Mouse (Mus musculus): ENCODE measurements around the gene Fmod. TPM values are rescaled to one million over a fixed set of nuclear protein-coding genes. Genes with fewer than 3 reads are reported as not detected.

Fmod gene
- total and polyA plus RNA-seq, 2 experiments from 2014 or later: 16.3 to 21.8 TPM

DNA sequence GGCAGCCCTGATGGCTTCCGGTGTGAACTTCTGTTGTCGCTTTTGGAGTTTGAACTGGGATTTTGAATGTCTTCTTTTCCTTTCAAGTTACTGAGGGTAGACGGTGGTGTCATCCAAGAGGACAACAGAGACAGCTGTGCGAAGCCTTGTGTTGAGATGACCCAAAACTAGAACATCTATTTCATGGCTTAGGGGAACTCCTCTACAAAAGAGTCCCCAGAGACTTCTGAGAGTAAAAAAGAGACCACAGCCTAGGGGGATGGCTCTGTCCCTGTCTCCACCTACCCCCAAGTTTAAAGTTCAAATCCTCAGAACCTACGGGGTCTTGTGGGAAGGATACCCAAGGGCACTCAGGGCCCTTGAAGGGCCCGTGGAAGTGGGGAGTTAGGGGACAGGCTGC, 7.8 kb downstream of the Fmod start:
- Histone ChIP-seq H3K27ac (no peak overlapping the region), H3K27me3 (ENCODE audit: insufficient read depth, low read length) (no peaks in the 10 kb centered on the region), H3K36me3 (ENCODE audit: insufficient read depth, low read length) (no peaks in the 10 kb centered on the region), H3K4me2 (ENCODE audit: low read depth, low read length) (no peak overlapping the region), H3K9ac (replicated peaks; ENCODE audit: low read length) (no peak overlapping the region), H3K4me1 (ENCODE audit: insufficient read depth, low read length) (peaks cover 4% of the 10 kb centered on the region), H3K9me3 (ENCODE audit: low read length) (no peaks in the 10 kb centered on the region), H3K4me3 (ENCODE audit: low read length) (no peak overlapping the region)
- WGBS: 92% methylated on average over 6 of the region's 6 CpGs
- ATAC-seq: no peak
- TF ChIP-seq CTCF (IDR thresholded peaks at IDR 0.05; ENCODE audit: low read depth): no peak
- no peak for DNase-seq (ENCODE audit: low spot score)

DNA sequence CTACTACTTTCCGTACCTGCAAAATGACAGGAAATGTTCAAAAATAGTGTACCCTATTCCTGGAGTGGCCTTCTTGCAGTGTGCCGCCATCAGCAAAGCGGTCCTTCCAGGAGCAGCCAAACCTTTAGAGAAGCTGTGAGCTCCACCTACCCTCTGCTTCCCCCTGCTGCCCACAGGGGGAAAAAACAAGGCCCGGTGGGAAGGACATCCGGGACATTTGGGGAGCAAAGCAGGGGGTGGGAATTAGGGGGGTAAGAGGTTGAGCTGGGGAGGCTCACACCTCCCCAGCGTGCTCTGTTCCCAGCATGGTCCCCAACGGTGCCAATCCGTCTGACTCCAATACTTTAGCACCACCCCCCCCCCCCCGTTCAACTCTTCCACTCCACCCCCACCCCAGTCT, 8.9 kb downstream of the Fmod start:
- H3K4me2 ChIP-seq (ENCODE audit: low read depth, low read length): peak overlapping the region; percentile 51
- H3K9ac ChIP-seq (replicated peaks; ENCODE audit: low read length): no peak overlapping the region
- ATAC-seq (peak; percentile 73), DNase-seq (ENCODE audit: low spot score) (peak; percentile 89)
- H3K9me3 ChIP-seq (ENCODE audit: low read length): no peaks in the 10 kb centered on the region
- peaks cover 4% of the 10 kb centered on the region for H3K4me1 ChIP-seq (ENCODE audit: insufficient read depth, low read length)
- TF ChIP-seq CTCF (IDR thresholded peaks at IDR 0.05; ENCODE audit: low read depth): peak; percentile 91
- H3K4me3 ChIP-seq (ENCODE audit: low read length): no peak overlapping the region
- H3K36me3 ChIP-seq (ENCODE audit: insufficient read depth, low read length): no peaks in the 10 kb centered on the region
- H3K27ac ChIP-seq: no peak overlapping the region
- no peaks in the 10 kb centered on the region for H3K27me3 ChIP-seq (ENCODE audit: insufficient read depth, low read length)
- WGBS: 8% methylated on average over 8 of the region's 9 CpGs

DNA sequence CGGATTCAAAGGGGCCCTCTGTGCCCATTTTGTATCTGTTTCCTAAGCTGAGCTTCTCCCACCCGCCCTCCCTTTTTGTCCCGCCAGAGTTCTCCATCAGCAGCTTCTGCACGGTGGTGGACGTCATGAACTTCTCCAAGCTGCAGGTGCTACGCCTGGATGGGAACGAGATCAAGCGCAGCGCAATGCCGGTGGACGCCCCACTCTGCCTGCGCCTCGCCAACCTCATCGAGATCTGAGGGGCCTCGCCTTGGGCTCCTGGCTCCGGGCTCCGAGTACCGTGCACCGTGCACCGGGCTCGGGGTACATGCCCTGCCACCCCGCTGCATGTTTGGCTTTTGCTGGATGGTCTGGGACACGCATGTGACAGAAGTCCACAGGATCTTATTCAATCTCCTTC, 9.3 kb downstream of the Fmod start:
- DNase-seq (ENCODE audit: low spot score) (no peak), ATAC-seq (peak; percentile 18; the same call in 1 of the 2 replicates)
- Histone ChIP-seq H3K27me3 (ENCODE audit: insufficient read depth, low read length) (no peaks in the 10 kb centered on the region), H3K27ac (no peak overlapping the region), H3K4me1 (ENCODE audit: insufficient read depth, low read length) (peaks cover 4% of the 10 kb centered on the region), H3K36me3 (ENCODE audit: insufficient read depth, low read length) (no peaks in the 10 kb centered on the region), H3K4me2 (ENCODE audit: low read depth, low read length) (peak overlapping the region; percentile 51), H3K4me3 (ENCODE audit: low read length) (no peak overlapping the region), H3K9me3 (ENCODE audit: low read length) (no peaks in the 10 kb centered on the region), H3K9ac (replicated peaks; ENCODE audit: low read length) (no peak overlapping the region)
- 23% methylated on average over 23 of the region's 23 CpGs for WGBS
- TF ChIP-seq CTCF (IDR thresholded peaks at IDR 0.05; ENCODE audit: low read depth): no peak

DNA sequence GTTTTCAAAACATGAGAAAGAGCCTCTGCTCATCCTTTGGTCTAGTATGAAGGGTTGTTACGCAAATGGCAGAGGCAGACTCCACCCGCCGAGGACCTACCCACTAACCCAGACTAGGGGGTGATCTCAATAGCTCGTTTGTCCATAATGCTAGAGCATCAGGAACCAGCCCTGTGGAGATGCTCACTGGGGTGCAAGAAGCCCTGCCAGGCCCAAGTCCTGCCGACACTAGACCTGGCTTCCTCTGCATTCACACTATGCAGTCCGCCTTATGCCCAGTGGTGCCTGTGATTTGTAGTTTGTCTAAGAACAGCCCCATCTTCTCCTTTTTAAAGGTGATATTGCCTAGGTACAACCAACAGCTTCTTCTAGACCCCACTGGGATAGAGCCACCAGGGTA, 10.4 kb downstream of the Fmod start:
- DNase-seq (ENCODE audit: low spot score) (no peak), ATAC-seq (no peak)
- Histone ChIP-seq H3K27ac (no peak overlapping the region), H3K36me3 (ENCODE audit: insufficient read depth, low read length) (no peaks in the 10 kb centered on the region), H3K4me2 (ENCODE audit: low read depth, low read length) (no peak overlapping the region), H3K4me3 (ENCODE audit: low read length) (no peak overlapping the region), H3K27me3 (ENCODE audit: insufficient read depth, low read length) (no peaks in the 10 kb centered on the region), H3K9ac (replicated peaks; ENCODE audit: low read length) (no peak overlapping the region), H3K9me3 (ENCODE audit: low read length) (no peaks in the 10 kb centered on the region), H3K4me1 (ENCODE audit: insufficient read depth, low read length) (peaks cover 4% of the 10 kb centered on the region)
- 84% methylated on average over 6 of the region's 6 CpGs for WGBS
- no peak for TF ChIP-seq CTCF (IDR thresholded peaks at IDR 0.05; ENCODE audit: low read depth)

DNA sequence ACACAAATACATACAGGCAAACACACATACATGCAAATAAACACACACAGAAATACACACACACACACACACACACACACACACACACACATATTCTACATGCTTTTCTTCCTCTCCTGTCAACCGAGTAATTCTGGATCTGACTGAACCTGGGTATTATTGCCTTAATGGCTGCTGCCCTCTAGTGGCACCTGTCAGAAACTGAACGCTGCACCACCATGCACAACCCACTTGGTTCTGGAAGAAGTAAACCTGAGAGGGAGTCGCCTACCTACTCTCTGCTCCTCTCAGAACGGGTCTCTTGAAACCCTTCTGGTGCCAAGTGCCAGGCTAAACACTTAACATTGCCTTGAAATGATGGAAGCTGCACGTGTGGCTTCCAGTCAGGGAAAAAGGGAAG, 11.7 kb downstream of the Fmod start:
- DNase-seq (ENCODE audit: low spot score) (peak; percentile 94), ATAC-seq (peak; percentile 68)
- no peak overlapping the region for H3K27ac ChIP-seq
- H3K4me3 ChIP-seq (ENCODE audit: low read length): no peak overlapping the region
- TF ChIP-seq CTCF (IDR thresholded peaks at IDR 0.05; ENCODE audit: low read depth): peak; percentile 99
- no peaks in the 10 kb centered on the region for H3K27me3 ChIP-seq (ENCODE audit: insufficient read depth, low read length)
- H3K9ac ChIP-seq (replicated peaks; ENCODE audit: low read length): no peak overlapping the region
- H3K36me3 ChIP-seq (ENCODE audit: insufficient read depth, low read length): no peaks in the 10 kb centered on the region
- WGBS: 5% methylated on average over 5 of the region's 5 CpGs
- peaks cover 4% of the 10 kb centered on the region; the same call in 1 of the 2 replicates for H3K4me1 ChIP-seq (ENCODE audit: insufficient read depth, low read length)
- H3K4me2 ChIP-seq (ENCODE audit: low read depth, low read length): no peak overlapping the region
- no peaks in the 10 kb centered on the region for H3K9me3 ChIP-seq (ENCODE audit: low read length)

GRCm38 (mm10) chr1:134049542-134049941, 12.5 kb downstream of the Fmod start:
- Histone ChIP-seq H3K4me3 (ENCODE audit: low read length) (no peak overlapping the region), H3K4me1 (ENCODE audit: insufficient read depth, low read length) (peaks cover 4% of the 10 kb centered on the region; the same call in 1 of the 2 replicates), H3K4me2 (ENCODE audit: low read depth, low read length) (no peak overlapping the region), H3K9me3 (ENCODE audit: low read length) (no peaks in the 10 kb centered on the region), H3K27ac (no peak overlapping the region), H3K36me3 (ENCODE audit: insufficient read depth, low read length) (no peaks in the 10 kb centered on the region), H3K27me3 (ENCODE audit: insufficient read depth, low read length) (no peaks in the 10 kb centered on the region), H3K9ac (replicated peaks; ENCODE audit: low read length) (no peak overlapping the region)
- DNase-seq (ENCODE audit: low spot score): no peak
- 77% methylated on average over 6 of the region's 6 CpGs for WGBS
- no peak for TF ChIP-seq CTCF (IDR thresholded peaks at IDR 0.05; ENCODE audit: low read depth)
- ATAC-seq: no peak

DNA sequence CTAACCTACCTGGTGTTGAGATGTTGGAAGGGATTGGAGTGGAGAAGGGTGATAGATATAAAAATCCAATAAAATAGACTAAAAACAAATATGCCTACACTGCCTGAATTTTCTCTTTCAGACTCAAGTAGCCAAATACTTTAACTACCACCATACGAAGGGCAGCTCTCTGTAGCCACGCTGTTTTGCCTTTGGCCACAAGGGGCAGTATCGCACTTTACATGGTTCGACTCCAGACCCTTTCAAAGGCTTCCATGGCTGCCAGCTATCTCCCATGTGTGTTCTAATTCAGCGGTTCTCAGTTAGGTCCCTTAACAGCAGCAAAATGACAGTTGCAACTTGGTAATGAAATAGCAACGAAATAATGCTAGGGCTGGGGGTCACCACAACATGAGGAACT, 16.2 kb downstream of the Fmod start:
- H3K4me1 ChIP-seq (ENCODE audit: insufficient read depth, low read length): no peaks in the 10 kb centered on the region
- WGBS: 3% methylated on average over 6 of the region's 6 CpGs
- H3K27me3 ChIP-seq (ENCODE audit: insufficient read depth, low read length): no peaks in the 10 kb centered on the region
- no peak overlapping the region for H3K9ac ChIP-seq (replicated peaks; ENCODE audit: low read length)
- H3K36me3 ChIP-seq (ENCODE audit: insufficient read depth, low read length): no peaks in the 10 kb centered on the region
- no peak overlapping the region for H3K27ac ChIP-seq
- H3K4me3 ChIP-seq (ENCODE audit: low read length): no peak overlapping the region
- H3K9me3 ChIP-seq (ENCODE audit: low read length): no peaks in the 10 kb centered on the region
- peak; percentile 90 for DNase-seq (ENCODE audit: low spot score)
- peak; percentile 87 for TF ChIP-seq CTCF (IDR thresholded peaks at IDR 0.05; ENCODE audit: low read depth)
- peak; percentile 59; the same call in 1 of the 2 replicates for ATAC-seq
- no peak overlapping the region for H3K4me2 ChIP-seq (ENCODE audit: low read depth, low read length)
